Mouse (Mus musculus): ENCODE data around the gene Rtn3. TPM values are rescaled to one million over a fixed set of nuclear protein-coding genes. Genes with fewer than 3 reads are reported as not detected.
A peak's percentile ranks its signal among the peaks of the same experiment; 100 is the strongest.

Gene Rtn3
- 140 and 149 TPM in 2 replicates for polyA plus RNA-seq (2015; fragmentation: Nextera tagmentation; extraction: Ambion mirVana)

GRCm38 (mm10) chr19:7482599-7483511 lies at the start of gene Rtn3:
Gene Rtn3, minus strand, starts transcription at chr19:7483281.
- Histone ChIP-seq H3K27ac (peak within 1 kb of the TSS; percentile 99), H3K36me3 (no peaks in the 10 kb centered on the region), H3K9ac (peak within 1 kb of the TSS; percentile 96), H3K9me3 (no peaks in the 10 kb centered on the region), H3K27me3 (replicated peaks) (no peaks in the 10 kb centered on the region), H3K4me3 (replicated peaks) (peak within 1 kb of the TSS; percentile 98), H3K4me1 (peaks cover 9% of the 10 kb centered on the region; the same call in 1 of the 2 replicates), H3K4me2 (peak within 1 kb of the TSS; percentile 73)
- WGBS = under 1% methylated on average over 80 of the region's 80 CpGs
- peak; percentile 94 for ATAC-seq (ENCODE audit: insufficient read depth, low FRiP score, low read depth)

DNA sequence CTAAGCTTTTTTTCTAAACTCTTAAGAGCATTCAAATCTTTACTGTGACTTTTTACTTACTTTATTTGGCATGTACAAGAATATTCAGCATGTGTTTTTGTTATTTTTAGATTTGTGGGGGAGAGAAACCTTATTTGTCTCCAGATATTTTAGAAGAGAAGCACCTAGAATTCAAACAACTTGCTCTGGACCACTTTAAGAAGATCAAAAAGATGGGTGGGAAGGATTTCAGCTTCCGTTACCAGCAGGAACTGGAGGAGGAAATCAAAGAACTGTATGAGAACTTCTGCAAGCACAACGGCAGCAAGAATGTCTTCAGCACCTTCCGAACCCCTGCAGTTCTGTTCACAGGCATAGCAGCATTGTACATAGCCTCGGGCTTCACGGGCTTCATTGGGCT lies 48.8 kb upstream of the Rtn3 start:
- Histone ChIP-seq H3K4me3 (replicated peaks) (no peak overlapping the region), H3K9ac (no peak overlapping the region), H3K4me2 (no peak overlapping the region), H3K4me1 (no peaks in the 10 kb centered on the region), H3K9me3 (no peaks in the 10 kb centered on the region), H3K27me3 (replicated peaks) (no peaks in the 10 kb centered on the region), H3K27ac (no peak overlapping the region), H3K36me3 (peaks cover 6% of the 10 kb centered on the region; the same call in 1 of the 2 replicates)
- ATAC-seq (ENCODE audit: insufficient read depth, low FRiP score, low read depth) = no peak
- WGBS = 92% methylated on average over 5 of the region's 5 CpGs

DNA sequence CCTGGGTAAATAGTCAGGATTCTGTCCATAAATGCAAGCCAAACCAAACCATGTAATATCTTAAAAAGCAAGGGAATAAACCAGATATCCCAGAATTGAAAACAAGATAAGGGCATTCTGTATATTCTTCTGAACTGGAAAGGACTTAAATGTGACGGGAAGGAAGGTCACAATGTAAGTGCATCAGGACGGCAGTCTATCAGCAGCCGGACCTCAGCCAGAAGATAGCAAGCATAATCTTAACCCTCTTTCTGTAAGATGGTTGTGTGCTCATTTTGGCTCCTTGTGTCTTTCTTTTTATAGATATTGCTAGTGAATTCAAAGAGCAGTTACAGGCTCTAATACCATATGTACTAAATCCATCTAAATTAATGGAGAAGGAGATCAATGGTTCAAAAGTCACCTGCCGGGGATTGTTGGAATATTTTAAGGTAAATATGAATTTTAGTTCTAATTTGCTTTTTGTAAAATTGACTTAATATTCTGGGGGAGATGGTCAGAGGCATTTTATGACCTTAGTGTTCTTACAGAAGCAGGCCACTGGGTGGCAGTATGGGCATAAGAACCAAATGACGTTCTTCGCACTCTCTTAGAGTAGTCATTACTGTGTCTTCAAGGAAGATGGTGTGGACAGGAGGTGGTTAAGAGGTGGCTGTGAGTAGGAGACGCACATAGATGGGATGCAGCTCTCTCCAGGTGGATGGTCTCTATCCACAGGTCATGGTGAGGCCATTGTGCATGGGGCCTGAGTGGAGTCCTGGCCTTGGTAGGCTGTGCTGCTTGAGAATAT lies 45.8 kb upstream of the Rtn3 start:
- Histone ChIP-seq H3K27ac (no peak overlapping the region), H3K27me3 (replicated peaks) (no peaks in the 10 kb centered on the region), H3K9ac (no peak overlapping the region), H3K4me1 (no peaks in the 10 kb centered on the region), H3K36me3 (peaks cover 6% of the 10 kb centered on the region; the same call in 1 of the 2 replicates), H3K4me2 (no peak overlapping the region), H3K9me3 (no peaks in the 10 kb centered on the region), H3K4me3 (replicated peaks) (no peak overlapping the region)
- ATAC-seq (ENCODE audit: insufficient read depth, low FRiP score, low read depth) = no peak
- 51% methylated on average over 7 of the region's 7 CpGs for WGBS

DNA sequence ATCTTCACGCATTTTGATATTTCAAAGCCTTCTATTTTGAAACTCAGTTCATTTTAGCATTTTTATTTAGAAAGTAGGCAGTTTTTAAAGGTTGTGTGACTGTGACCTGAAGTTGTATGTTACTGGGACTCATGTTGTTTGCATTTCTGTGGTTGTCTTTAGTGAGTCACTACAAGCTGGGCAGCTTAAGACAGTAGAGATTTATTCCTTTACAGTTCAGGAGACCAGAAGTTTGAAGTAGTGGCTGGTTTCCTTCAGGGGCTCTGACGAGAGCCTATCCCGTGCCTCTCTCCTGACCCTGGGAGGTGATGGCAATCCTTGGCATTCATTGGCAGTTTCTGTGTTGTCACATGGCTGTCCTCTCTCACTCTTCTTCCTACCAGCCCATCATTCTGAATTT lies 41.8 kb upstream of the Rtn3 start:
- H3K36me3 ChIP-seq = peaks cover 17% of the 10 kb centered on the region
- WGBS = 77% methylated on average over 3 of the region's 3 CpGs

DNA sequence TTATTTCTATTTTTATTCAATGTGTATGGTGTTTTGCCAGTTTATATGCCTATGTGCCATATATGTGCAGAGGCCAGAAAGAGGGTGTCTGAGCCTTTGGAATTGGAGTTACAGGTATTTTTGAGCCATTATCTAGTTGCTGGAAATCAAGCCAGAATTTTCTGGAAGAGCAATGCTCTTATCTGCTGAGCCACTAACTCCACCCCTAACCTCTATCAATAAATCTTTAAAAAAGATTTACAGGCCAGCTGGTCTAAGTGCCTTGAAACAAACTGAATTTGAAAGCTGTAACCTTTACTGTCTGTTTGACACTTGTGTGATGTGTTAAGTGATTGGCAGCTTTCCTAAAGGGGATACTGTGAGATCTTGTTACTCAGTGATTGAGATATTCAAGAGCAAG lies 40.7 kb upstream of the Rtn3 start:
- Histone ChIP-seq H3K9ac (no peak overlapping the region), H3K4me2 (no peak overlapping the region), H3K9me3 (no peaks in the 10 kb centered on the region; the same call in 1 of the 2 replicates), H3K4me1 (no peaks in the 10 kb centered on the region), H3K36me3 (peaks cover 26% of the 10 kb centered on the region), H3K27ac (no peak overlapping the region), H3K4me3 (replicated peaks) (no peak overlapping the region), H3K27me3 (replicated peaks) (no peaks in the 10 kb centered on the region)
- no peak for ATAC-seq (ENCODE audit: insufficient read depth, low FRiP score, low read depth)

More for the DNA sequence above, 41.8 kb upstream of the Rtn3 start:
- Histone ChIP-seq H3K27ac (no peak overlapping the region), H3K9ac (no peak overlapping the region), H3K4me3 (replicated peaks) (no peak overlapping the region), H3K27me3 (replicated peaks) (no peaks in the 10 kb centered on the region), H3K9me3 (no peaks in the 10 kb centered on the region; the same call in 1 of the 2 replicates), H3K4me1 (no peaks in the 10 kb centered on the region), H3K4me2 (no peak overlapping the region)
- no peak for ATAC-seq (ENCODE audit: insufficient read depth, low FRiP score, low read depth)

- WGBS = 93% methylated on average over 1 of the region's 1 CpGs
- Histone ChIP-seq H3K36me3 (peaks cover 30% of the 10 kb centered on the region), H3K9ac (no peak overlapping the region), H3K4me2 (no peak overlapping the region), H3K27ac (no peak overlapping the region), H3K27me3 (replicated peaks) (no peaks in the 10 kb centered on the region), H3K4me1 (no peaks in the 10 kb centered on the region), H3K9me3 (no peaks in the 10 kb centered on the region; the same call in 1 of the 2 replicates), H3K4me3 (replicated peaks) (no peak overlapping the region)
- no peak for ATAC-seq (ENCODE audit: insufficient read depth, low FRiP score, low read depth)
These were observed 40.2 kb upstream of the Rtn3 start for GRCm38 (mm10) chr19:7523292-7523691.

DNA sequence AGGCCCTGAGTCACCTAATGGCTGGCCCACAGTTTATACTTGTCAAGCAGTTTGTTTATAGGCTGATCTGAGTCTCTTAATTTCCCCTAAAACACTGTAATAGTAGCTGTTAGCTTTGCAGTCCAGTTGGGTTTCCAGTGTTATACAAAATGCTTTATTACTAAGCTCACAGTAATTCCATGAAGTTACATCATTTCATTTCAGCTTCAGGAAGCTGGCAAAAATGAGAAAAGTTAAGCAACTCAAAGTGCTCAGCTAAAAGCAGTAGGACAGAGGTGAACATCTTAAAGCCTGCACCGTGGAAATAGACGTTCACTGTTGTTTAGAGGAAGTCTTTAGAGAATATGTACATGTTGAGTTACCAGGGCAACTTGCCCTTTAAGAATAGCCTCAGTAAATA lies 39.8 kb upstream of the Rtn3 start:
- peaks cover 30% of the 10 kb centered on the region for H3K36me3 ChIP-seq
- no peaks in the 10 kb centered on the region for H3K27me3 ChIP-seq (replicated peaks)
- no peaks in the 10 kb centered on the region; the same call in 1 of the 2 replicates for H3K9me3 ChIP-seq
- ATAC-seq (ENCODE audit: insufficient read depth, low FRiP score, low read depth) = no peak
- H3K9ac ChIP-seq = no peak overlapping the region
- H3K27ac ChIP-seq = no peak overlapping the region
- H3K4me3 ChIP-seq (replicated peaks) = no peak overlapping the region
- no peak overlapping the region for H3K4me2 ChIP-seq
- WGBS = 92% methylated on average over 2 of the region's 2 CpGs
- H3K4me1 ChIP-seq = no peaks in the 10 kb centered on the region

GRCm38 (mm10) chr19:7521619-7522018 lies 38.5 kb upstream of the Rtn3 start:
- 87% methylated on average over 3 of the region's 3 CpGs for WGBS
- no peak overlapping the region for H3K4me2 ChIP-seq
- H3K4me3 ChIP-seq (replicated peaks) = no peak overlapping the region
- H3K27me3 ChIP-seq (replicated peaks) = no peaks in the 10 kb centered on the region
- no peaks in the 10 kb centered on the region; the same call in 1 of the 2 replicates for H3K9me3 ChIP-seq
- H3K27ac ChIP-seq = no peak overlapping the region
- H3K4me1 ChIP-seq = no peaks in the 10 kb centered on the region
- no peak overlapping the region for H3K9ac ChIP-seq
- ATAC-seq (ENCODE audit: insufficient read depth, low FRiP score, low read depth) = no peak
- H3K36me3 ChIP-seq = peaks cover 33% of the 10 kb centered on the region

DNA sequence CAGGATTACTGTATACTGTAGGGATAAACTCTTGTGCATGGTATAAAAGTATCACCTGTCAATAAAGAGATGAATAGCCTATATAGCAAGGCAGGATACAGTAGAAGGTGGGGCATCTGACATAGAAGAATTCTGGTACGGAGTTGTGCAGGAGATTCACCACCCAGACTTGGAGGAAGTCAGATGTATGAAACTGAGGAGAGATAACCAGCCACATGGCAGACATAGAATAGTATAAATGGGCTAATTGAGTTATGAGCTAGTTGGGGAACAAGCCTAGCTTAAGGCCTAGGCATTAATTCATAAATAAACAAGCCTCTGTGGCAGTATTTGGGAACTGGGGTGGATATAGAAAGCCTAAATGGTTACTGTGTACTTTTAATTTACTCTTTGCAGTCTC lies 33.4 kb upstream of the Rtn3 start:
- Histone ChIP-seq H3K4me3 (replicated peaks) (no peak overlapping the region), H3K9me3 (no peaks in the 10 kb centered on the region), H3K4me1 (no peaks in the 10 kb centered on the region), H3K9ac (no peak overlapping the region), H3K36me3 (peaks cover 16% of the 10 kb centered on the region; the same call in 1 of the 2 replicates), H3K27me3 (replicated peaks) (no peaks in the 10 kb centered on the region), H3K4me2 (no peak overlapping the region), H3K27ac (no peak overlapping the region)
- ATAC-seq (ENCODE audit: insufficient read depth, low FRiP score, low read depth) = no peak
- 76% methylated on average over 1 of the region's 1 CpGs for WGBS

DNA sequence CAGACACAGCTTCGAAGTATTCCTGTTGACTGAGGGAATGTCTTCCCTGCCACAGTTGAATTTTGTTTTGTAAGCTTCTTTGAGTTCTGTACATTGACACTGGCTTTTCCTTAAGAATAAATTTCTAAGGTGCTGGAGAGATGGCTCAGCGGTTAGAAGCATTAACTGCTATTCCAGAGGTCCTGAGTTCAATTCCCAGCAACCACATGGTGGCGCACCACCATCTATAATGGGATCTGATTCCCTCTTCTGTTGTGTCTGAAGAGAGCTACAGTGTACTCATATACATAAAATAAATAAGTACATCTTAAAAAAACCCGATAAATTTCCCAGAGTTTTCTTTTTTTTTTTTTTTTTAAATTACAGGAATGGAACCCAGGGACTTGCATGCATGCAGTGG lies 24.9 kb upstream of the Rtn3 start:
- Histone ChIP-seq H3K9me3 (no peaks in the 10 kb centered on the region), H3K36me3 (0 out of 2 replicates have a peak, but pooled peaks cover 6% of the 10 kb centered on the region)
- WGBS = 76% methylated on average over 4 of the region's 4 CpGs

GRCm38 (mm10) chr19:7506321-7506720 lies 23.2 kb upstream of the Rtn3 start:
- Histone ChIP-seq H3K27ac (no peak overlapping the region), H3K4me1 (no peaks in the 10 kb centered on the region), H3K27me3 (replicated peaks) (no peaks in the 10 kb centered on the region), H3K4me2 (no peak overlapping the region), H3K9me3 (no peaks in the 10 kb centered on the region), H3K4me3 (replicated peaks) (no peak overlapping the region), H3K36me3 (0 out of 2 replicates have a peak, but pooled peaks cover 6% of the 10 kb centered on the region), H3K9ac (no peak overlapping the region)
- no peak for ATAC-seq (ENCODE audit: insufficient read depth, low FRiP score, low read depth)
- WGBS = 86% methylated on average over 1 of the region's 1 CpGs

More for the DNA sequence above, 24.9 kb upstream of the Rtn3 start:
- no peak overlapping the region for H3K9ac ChIP-seq
- ATAC-seq (ENCODE audit: insufficient read depth, low FRiP score, low read depth) = no peak
- no peak overlapping the region for H3K27ac ChIP-seq
- H3K4me1 ChIP-seq = no peaks in the 10 kb centered on the region
- no peak overlapping the region for H3K4me3 ChIP-seq (replicated peaks)
- no peaks in the 10 kb centered on the region for H3K27me3 ChIP-seq (replicated peaks)
- H3K4me2 ChIP-seq = no peak overlapping the region

GRCm38 (mm10) chr19:7502432-7502831 lies 19.4 kb upstream of the Rtn3 start:
- no peak for ATAC-seq (ENCODE audit: insufficient read depth, low FRiP score, low read depth)
- Histone ChIP-seq H3K9me3 (no peaks in the 10 kb centered on the region), H3K9ac (no peak overlapping the region), H3K4me1 (no peaks in the 10 kb centered on the region), H3K4me3 (replicated peaks) (no peak overlapping the region), H3K27me3 (replicated peaks) (no peaks in the 10 kb centered on the region), H3K36me3 (no peaks in the 10 kb centered on the region), H3K27ac (no peak overlapping the region), H3K4me2 (no peak overlapping the region)
- 79% methylated on average over 2 of the region's 2 CpGs for WGBS
